Comparison of ENCODE assay signal across 23 mouse cellular contexts in genomic region chr7:80576626-80577025, GRCm38 (mm10). TPM values are rescaled to one million over a fixed set of nuclear protein-coding genes. Genes with fewer than 3 reads are reported as not detected.
DNase-seq lines count a peak whose midpoint lies in the region; ATAC-seq and TF ChIP-seq lines count a peak whose summit lies in the region.
"Had no signal": no experiment of that assay in that cellular context is flagged by ENCODE, and none has a peak within 500 bp of the region (broad histone marks: within the 10 kb centered on the region; RNA-seq: fewer than 3 reads in every experiment).

No protein-coding gene starts in this region.

- peak; percentile 30 for DNase-seq in liver, adult 2 months (ENCODE audit: extremely low read depth, low read depth, low spot score)
- no peak for DNase-seq in liver, embryonic 11.5 days (ENCODE audit: low spot score)
- peak; percentile 39 for DNase-seq in thymus, postnatal 25 days
- DNase-seq in thymus, postnatal 10 days (ENCODE audit: low spot score in 2 of 2): no peak
- DNase-seq in ZHBTc4 (ENCODE audit: low read depth, low spot score): peak; percentile 35
- no peak for DNase-seq in right cerebral cortex, postnatal 36 days (ENCODE audit: low spot score in 2 of 2)
- no peak for DNase-seq in lung, postnatal 14 days
- DNase-seq: adrenal gland, postnatal 14 days; cerebellum, adult 18-20 months; cerebellum, adult 9-11 months; cerebellum, postnatal 36 days; gastrocnemius, postnatal 36 days; heart, adult 11 months; heart, postnatal 14 days had no signal

- H3K4me3 ChIP-seq in liver, adult 2 months (ENCODE audit: insufficient read depth, low read depth, low read length): no peak overlapping the region
- H3K4me3 ChIP-seq in liver, embryonic 11.5 days (ENCODE audit: low read depth, low read length): no peak overlapping the region
- H3K4me3 ChIP-seq: embryonic facial prominence, embryonic 15.5 days; erythroblast, embryonic 14.5 days; forebrain, embryonic 10.5 days; heart, embryonic 10.5 days; heart, embryonic 15.5 days; hindbrain, embryonic 13.5 days; intestine, embryonic 15.5 days had no signal

- H3K4me2 ChIP-seq in liver, embryonic 11.5 days: no peak overlapping the region
- H3K4me2 ChIP-seq: embryonic facial prominence, embryonic 15.5 days; heart, embryonic 15.5 days; hindbrain, embryonic 13.5 days; intestine, embryonic 15.5 days had no signal

- WGBS in liver, adult 2 months: 28% methylated on average over 3 of the region's 3 CpGs
- 66% methylated on average over 3 of the region's 3 CpGs for WGBS in liver, embryonic 11.5 days

- no peak overlapping the region for H3K27ac ChIP-seq in liver, adult 2 months (replicated peaks; ENCODE audit: insufficient read depth, low read depth, low read length)
- no peak overlapping the region for H3K27ac ChIP-seq in liver, embryonic 11.5 days (ENCODE audit: low read depth, low read length)
- H3K27ac ChIP-seq: embryonic facial prominence, embryonic 15.5 days; forebrain, embryonic 10.5 days; heart, embryonic 10.5 days; heart, embryonic 15.5 days; hindbrain, embryonic 13.5 days; hindbrain, postnatal 0 days; intestine, embryonic 15.5 days had no signal

- TF ChIP-seq POLR2A in liver, adult 2 months (IDR thresholded peaks at IDR 0.05; ENCODE audit: extremely low read depth, insufficient read depth, low read length): no peak

- no peak for TF ChIP-seq CTCF in liver, adult 2 months (IDR thresholded peaks at IDR 0.05; ENCODE audit: low read depth, low read length)

- H3K27me3 ChIP-seq in liver, adult 2 months (ENCODE audit: control insufficient read depth, insufficient read depth, low read length): no peaks in the 10 kb centered on the region
- no peaks in the 10 kb centered on the region for H3K27me3 ChIP-seq in liver, embryonic 11.5 days (replicated peaks; ENCODE audit: control insufficient read depth, insufficient read depth, low read length)
- H3K27me3 ChIP-seq: embryonic facial prominence, embryonic 15.5 days; hindbrain, embryonic 13.5 days; intestine, embryonic 15.5 days had no signal

- H3K4me1 ChIP-seq in liver, adult 2 months (ENCODE audit: control insufficient read depth, insufficient read depth, low read length): no peaks in the 10 kb centered on the region
- H3K4me1 ChIP-seq in liver, embryonic 11.5 days (replicated peaks; ENCODE audit: control insufficient read depth, insufficient read depth, low read length): no peaks in the 10 kb centered on the region
- H3K4me1 ChIP-seq: forebrain, embryonic 10.5 days; hindbrain, embryonic 13.5 days; intestine, embryonic 15.5 days had no signal

- H3K9ac ChIP-seq in liver, adult 2 months (ENCODE audit: low read depth, low read length): no peak overlapping the region
- no peak overlapping the region for H3K9ac ChIP-seq in liver, embryonic 11.5 days (ENCODE audit: low read depth, low read length)
- H3K9ac ChIP-seq: embryonic facial prominence, embryonic 15.5 days; heart, embryonic 15.5 days; hindbrain, embryonic 13.5 days had no signal

- no peaks in the 10 kb centered on the region for H3K36me3 ChIP-seq in liver, adult 2 months (ENCODE audit: control insufficient read depth, insufficient read depth, low read length)
- no peaks in the 10 kb centered on the region for H3K36me3 ChIP-seq in liver, embryonic 11.5 days (ENCODE audit: control insufficient read depth, insufficient read depth, low read length)
- H3K36me3 ChIP-seq: embryonic facial prominence, embryonic 15.5 days; forebrain, embryonic 10.5 days; heart, embryonic 10.5 days; heart, embryonic 15.5 days; hindbrain, embryonic 13.5 days; intestine, embryonic 15.5 days had no signal

- ATAC-seq in liver, embryonic 11.5 days (replicated peaks; ENCODE audit: low FRiP score): no peak
- ATAC-seq: forebrain, embryonic 14.5 days; hindbrain, postnatal 0 days; intestine, embryonic 15.5 days had no signal

- no peaks in the 10 kb centered on the region for H3K9me3 ChIP-seq in liver, embryonic 11.5 days (ENCODE audit: control insufficient read depth, low read length)
- H3K9me3 ChIP-seq: embryonic facial prominence, embryonic 15.5 days; forebrain, embryonic 10.5 days; heart, embryonic 10.5 days; heart, embryonic 15.5 days; hindbrain, embryonic 13.5 days; intestine, embryonic 15.5 days had no signal

- H3K79me2 ChIP-seq in liver, adult 2 months (ENCODE audit: control insufficient read depth, insufficient read depth, low read length): no peaks in the 10 kb centered on the region

RNA-seq across cellular contexts. Expression of gene Blm, which starts 41.7 kb away (rescaled TPM):
- total RNA-seq in liver, adult 2 months (2014; rRNA removed): 5.9 and 6.9 TPM in 2 replicates
- 0.43 and 0.88 TPM in 2 replicates for polyA plus RNA-seq in liver, adult 2 months (2012; rRNA removed)
- 54.8 and 58.3 TPM in 2 replicates for polyA plus RNA-seq in liver, embryonic 11.5 days (2014; fragmentation: Nextera tagmentation; extraction: Ambion mirVana)

Comparison
In these comparisons a context has a peak if more than half of its experiments do, and no peak if none do; other contexts are left out.
1. DNase-seq: peak in liver, adult 2 months (single experiment), thymus, postnatal 25 days (single experiment) and ZHBTc4 (single experiment); none in liver, embryonic 11.5 days (single experiment), thymus, postnatal 10 days (0 of 2), right cerebral cortex, postnatal 36 days (0 of 2) and lung, postnatal 14 days (single experiment).
2. RNA of gene Blm, which starts 41.7 kb away (polyA plus RNA-seq): 54.8 to 58.3 TPM in liver, embryonic 11.5 days; 0.43 to 0.88 TPM in liver, adult 2 months; every median in the first group is over 10 times any median in the second.